Mouse (Mus musculus): Measurements from ENCODE around the gene Morn5.

GRCm38 (mm10) chr2:36104956-36105741, 55.9 kb downstream of the Morn5 start, which contains the start of gene Lhx6:
- TF ChIP-seq CTCF (IDR thresholded peaks at IDR 0.05) (no peak), EP300 (IDR thresholded peaks at IDR 0.05; ENCODE audit: insufficient read depth, low read depth, low read length) (no peak)
